Mouse (Mus musculus) 3T3-L1 (cell line): ENCODE data around the gene 4933411K16Rik.

Experiments
- DNase-seq: peaks from one replicate; pipeline ENCODE4 v3.0.0-alpha.2; 2015; ENCODE audit warnings: low read depth, low spot score

Gene 4933411K16Rik

DNA sequence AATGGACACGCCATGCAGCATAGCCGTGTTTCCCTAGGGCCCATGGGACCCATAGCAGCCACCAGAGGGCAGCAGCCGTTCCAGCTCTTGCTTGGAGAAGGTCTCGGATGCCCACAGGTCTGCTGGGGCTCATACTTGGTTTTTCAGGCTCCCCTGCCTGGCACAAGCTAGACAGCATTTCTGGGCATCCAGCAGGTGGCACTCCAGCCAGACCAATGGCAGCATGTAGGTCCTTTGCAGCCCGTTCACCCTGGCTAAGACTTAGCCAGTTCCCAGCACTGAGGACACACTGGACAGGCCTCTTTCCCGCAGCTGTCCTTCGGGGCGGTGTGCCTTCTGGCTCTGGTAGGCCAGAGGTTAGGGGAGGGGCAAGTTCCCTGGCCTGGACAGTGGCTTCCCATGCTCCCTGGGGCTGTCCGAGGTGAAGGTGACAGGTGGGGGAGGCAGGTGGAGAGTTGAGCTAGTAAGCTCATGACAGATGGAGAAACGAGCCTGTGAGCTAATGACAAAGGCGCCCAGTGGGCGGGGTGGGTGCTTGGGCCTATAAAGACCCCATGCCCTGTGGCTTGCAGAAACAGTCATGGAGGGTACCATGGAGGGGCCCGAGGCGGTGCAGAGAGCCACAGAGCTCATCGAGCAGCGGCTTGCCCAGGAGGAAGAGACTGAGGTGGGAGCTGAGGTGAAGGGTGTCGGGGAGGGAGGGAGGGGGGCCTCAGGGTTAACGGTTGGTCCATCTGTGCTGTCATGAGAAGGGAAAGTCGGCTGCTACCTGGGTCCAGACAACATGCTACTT, 16.4 kb upstream of the 4933411K16Rik start, which contains the start of gene Ankrd2:
TSS of gene Ankrd2 (plus strand) at position 545 of the 793 bp plus-strand sequence.
- DNase-seq, result peak; percentile 90

- no peak for DNase-seq
Observed at GRCm38 (mm10) chr19:42036357-42036756, 15.7 kb upstream of the 4933411K16Rik start.

DNA sequence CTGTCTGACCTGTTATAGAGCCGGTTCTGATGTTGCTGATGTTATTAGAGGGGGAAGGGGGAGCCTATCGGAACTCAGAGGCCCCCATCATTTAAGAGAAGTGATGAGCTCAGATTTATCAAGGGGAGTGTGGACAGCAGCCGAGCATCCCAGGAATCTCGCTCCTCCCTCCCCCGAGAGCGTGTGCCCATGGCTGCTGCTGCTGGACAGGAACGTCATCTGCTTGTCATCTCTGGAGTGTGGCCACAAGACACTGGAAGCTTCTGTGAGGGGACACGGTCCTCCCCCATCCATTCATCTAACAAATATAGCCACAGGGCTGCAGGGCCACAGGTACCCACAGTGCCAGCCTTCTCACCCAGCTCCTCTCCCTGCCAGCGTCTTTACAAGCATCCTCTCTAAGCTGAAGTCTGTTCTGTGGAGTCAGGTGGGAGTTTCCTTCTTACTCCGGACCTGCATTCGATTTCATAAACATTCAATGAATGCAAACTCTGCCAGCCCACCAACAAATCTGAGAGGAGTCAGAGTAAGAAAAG, 14.8 kb upstream of the 4933411K16Rik start:
- no peak for DNase-seq

DNA sequence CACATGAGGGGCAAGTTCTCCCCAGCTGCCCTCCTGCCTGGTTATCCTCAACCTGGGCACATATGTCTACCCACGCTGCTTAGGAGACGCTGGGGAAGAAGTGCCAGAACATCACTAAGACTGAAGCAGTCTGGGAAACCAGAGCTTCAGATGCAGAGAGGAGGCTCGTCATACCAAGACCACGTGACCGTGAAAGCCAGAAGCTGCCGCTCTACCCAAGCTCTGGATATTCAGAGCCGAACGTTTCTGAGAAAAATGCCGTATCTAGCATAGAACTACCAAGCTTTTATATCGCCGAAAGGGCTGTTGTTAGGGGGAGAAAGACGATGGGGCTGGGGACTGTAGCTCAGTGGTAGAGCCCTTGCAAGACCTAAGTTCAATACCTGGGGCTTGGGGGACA, 13.7 kb upstream of the 4933411K16Rik start:
- DNase-seq, result no peak

GRCm38 (mm10) chr19:42043988-42044387, 8.1 kb upstream of the 4933411K16Rik start:
- DNase-seq, result no peak

DNA sequence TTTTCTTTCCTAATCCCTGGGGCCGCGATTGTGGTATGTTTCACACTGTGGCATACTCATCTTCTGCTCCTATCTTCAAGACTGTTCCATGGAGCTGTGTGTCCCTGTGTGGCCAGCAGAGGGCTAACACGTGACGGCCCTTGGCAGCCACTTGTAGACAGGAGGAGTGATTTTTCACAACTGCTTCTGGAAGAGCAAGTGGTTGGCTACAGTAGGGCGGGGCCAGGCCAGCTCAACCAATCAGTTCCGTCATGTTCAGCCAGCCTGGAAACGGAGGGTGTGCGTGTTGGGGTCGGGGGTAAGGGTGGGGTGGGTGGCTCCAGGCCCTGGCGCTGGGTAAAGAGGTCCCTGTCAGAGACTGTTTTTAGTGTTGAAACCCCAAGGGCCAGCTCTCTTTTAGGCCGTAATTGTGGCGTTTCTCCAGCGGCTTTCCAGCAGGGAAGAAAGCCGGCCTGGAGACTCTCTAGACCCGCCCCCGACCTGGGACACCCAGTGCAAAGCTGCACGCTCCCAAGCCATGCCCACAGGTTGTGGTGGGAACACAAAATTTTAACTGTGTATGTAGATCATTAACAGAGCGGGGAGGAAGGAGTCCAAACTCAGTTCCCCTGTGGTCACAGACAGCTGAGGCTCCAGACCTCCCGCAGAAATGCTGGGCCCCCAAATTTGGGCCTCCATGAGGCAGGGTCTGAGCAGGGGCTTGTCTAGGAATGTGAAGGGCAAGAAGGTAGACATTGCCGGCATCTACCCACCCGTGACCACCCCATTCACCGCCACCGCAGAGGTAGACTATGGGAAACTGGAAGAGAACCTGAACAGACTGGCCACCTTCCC, 6.6 kb upstream of the 4933411K16Rik start, which contains the start of gene Hoga1:
TSS of gene Hoga1 (plus strand) at position 342 of the 834 bp plus-strand sequence.
- peak; percentile 82 for DNase-seq

- DNase-seq, result no peak
Observed at GRCm38 (mm10) chr19:42050251-42050650, 1.8 kb upstream of the 4933411K16Rik start.

GRCm38 (mm10) chr19:42051351-42051750, 697 bp upstream of the 4933411K16Rik start:
- no peak for DNase-seq

DNA sequence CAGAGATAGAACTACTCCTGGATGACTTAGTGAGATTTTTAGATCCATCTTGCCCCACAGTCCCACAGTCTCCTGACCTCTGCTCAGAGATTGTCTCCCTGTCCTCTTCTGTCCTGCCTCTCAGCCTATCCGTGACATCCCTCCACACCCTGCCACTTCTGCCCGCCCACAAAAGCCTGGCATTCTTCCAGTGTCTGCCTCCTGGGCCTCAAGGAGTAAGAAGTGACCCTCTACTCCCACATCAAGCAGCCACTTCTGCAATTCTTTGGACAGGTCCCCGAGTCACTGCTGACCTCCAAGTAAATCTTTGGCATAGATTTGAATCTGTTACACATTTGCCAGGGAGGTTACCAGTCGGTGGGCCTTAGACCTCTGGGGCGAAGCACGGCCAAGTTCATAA, 2.2 kb downstream of the 4933411K16Rik start:
- DNase-seq, result peak; percentile 38

DNA sequence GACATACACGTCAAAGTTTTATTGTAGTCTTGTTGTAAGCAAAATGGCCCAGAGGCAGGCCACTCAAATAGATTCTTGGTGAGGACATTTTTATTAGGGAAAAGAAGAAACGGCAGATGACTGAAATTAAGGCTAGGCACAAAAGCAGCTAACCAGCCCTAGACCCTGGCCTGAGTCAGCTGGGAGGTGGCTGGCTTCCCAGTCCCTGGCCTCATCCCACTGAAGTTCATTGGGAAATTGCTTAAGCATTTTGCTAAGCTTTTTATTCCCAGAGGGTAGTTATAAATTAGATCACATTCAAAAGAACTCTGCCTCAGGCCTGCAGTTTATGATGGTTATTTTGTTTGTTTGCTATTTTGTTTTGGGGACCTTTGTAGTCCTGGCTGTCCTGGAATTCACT, 3.8 kb downstream of the 4933411K16Rik start:
- DNase-seq, result peak; percentile 77

DNA sequence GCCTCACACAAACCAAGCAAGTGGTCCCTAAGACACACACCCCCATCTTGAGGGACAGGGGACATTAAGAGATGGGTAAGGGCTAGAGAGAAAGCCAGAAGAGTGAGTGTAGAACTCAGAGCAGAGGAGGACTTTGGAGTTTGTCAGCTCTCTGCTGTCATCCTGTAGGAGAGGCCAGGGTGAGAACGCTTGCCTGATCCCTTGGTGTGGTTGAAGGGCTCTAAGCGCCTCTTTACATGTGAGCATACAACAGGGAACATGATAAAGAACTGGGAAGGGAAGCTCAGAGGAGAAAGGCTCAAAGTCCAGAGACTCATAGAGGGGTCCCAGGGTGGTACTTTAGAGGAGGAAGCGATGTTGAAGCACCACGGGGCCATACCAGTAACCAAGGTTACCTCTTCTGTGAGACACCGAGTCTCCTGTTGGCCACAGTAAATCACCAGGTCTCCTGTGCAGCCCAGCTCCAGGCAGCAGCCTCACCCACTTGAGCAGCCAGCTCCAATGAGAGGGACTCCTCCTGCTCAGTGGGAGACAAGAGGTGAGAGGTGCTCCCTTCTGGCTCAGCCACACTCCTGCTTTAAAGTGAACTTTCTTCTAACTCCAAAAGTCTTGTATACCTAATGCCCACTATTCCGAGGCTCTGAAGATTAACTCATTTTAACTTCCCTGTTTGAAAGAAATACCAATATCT, 4.8 kb downstream of the 4933411K16Rik start:
- no peak for DNase-seq

GRCm38 (mm10) chr19:42058426-42058825, 6.4 kb downstream of the 4933411K16Rik start:
- DNase-seq, result no peak

DNA sequence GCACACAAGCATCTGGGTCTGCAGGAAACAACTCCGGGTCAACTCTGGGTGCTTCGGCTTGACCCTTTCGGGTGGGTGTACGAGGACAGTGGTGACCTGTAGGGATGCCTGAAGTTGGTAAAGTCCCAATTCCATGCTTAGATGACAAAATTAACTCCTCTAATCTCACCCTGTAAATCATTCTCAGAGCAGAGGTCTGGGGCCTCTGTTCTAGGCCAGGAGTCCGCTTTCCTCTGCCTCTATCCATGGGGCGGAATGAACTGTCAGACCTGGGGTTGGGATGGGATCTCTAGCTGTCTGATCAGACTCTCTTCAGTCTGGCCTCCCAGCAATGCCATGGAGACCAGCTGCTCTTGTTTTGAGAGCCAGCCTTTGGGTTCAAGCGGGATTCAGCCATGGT, 9.4 kb downstream of the 4933411K16Rik start:
- DNase-seq, result no peak

- no peak for DNase-seq
Observed at GRCm38 (mm10) chr19:42068441-42069240, 16.6 kb downstream of the 4933411K16Rik start.

DNA sequence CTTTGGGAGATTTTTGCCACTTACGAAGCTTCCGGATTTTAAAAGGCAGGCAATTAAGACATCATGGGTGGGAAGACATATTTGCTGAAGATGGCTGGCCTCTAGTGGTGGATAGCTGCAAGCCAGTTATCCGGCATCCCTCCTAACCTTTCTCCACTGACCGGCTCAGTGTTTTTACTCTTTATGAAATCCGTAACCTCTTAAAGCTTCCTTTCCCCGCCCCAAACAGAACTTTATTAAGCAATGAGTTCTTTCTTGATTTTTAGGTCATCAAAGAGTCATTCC, 17.1 kb downstream of the 4933411K16Rik start:
- DNase-seq, result peak; percentile 63

DNA sequence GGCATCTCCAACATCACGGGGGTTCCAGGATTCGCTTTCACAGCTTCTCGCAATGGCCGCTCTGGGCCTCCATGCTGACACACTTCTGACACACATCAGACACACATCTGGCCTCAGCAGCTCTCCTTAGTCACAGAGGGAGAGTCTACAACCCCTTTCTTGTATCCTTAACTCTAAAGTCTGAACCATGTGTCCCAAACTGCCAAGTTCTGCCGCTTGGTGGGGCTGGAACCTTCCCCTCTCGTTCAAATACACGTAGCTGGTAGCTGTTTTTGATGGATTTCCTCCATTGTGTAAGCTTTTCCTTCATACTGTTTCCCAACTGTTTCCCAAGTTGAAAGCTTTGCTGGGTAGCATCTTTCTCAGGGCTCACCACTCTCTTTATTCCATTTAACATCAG, 19.2 kb downstream of the 4933411K16Rik start:
- peak; percentile 71 for DNase-seq

DNA sequence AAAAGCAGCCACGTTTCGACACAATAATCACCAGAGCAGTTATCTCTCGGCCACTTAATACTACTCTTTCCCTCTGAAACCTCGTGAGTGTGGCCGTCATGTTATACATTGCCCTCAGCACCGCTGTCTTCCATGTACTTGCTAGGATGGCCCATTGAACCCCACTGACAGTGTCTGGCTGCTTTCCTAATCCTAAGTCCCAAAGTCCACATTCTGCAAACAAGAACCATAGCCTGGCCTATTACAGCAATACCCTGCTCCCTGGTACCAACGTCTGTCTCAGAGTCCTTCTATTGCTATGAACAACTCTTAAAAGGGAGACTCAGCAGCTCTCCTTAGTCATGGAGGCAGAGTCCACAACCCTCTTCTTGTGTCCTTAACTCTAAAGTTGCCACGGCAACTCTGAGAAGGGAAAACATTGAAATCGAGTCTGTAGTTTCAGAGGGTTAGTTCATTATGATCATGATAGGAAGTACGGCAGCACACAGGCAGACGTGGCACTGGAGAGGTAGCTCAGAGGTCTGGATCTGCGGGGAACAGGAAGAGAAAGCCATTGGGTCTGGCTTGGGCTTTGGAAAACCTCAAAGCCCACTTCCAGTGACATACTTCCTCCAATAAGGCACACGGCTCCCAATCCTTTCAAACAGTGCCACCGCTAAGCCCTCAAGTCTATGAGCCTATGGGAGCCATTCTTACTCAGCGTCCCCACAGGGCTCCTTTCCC, 20.0 kb downstream of the 4933411K16Rik start:
- no peak for DNase-seq

GRCm38 (mm10) chr19:42072802-42073201, 20.8 kb downstream of the 4933411K16Rik start:
- no peak for DNase-seq

GRCm38 (mm10) chr19:42075051-42075450, 23.0 kb downstream of the 4933411K16Rik start:
- no peak for DNase-seq

DNA sequence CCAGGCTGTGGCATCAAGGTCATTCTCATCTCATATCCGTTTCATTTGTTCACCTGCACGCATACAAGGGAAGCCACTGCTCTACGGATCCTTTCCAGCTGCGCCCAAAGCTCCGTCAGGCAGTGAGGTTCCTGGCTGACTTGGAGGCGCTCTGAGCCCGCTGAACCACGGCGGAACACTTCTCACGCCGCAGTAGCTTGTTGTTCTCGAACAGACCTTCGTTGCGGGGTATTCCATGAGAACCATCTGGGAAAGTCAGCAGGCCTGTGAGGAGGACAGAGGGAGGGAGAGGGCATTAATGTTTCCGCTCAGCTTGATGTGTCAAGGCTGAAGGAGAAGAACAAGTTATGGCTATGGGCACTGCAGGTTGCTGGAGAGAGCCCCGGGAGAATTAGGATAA, 23.9 kb downstream of the 4933411K16Rik start:
- no peak for DNase-seq
